Mouse (Mus musculus) cerebellum, postnatal 4 days (tissue): ENCODE measurements around the gene Fars2.
"Not testable (repeated sequence)": the region's sequence is repeated elsewhere in the genome, so short reads cannot be mapped to it uniquely, and the experiment has no call there.

ENCODE experiments used
- DNase-seq, 2 experiments: peaks; one replicate each; pipeline ENCODE4 v3.0.0; 2022; ENCODE audit warnings: low spot score in 2 of 2, mixed read lengths in 1 of 2

Gene Fars2

DNA sequence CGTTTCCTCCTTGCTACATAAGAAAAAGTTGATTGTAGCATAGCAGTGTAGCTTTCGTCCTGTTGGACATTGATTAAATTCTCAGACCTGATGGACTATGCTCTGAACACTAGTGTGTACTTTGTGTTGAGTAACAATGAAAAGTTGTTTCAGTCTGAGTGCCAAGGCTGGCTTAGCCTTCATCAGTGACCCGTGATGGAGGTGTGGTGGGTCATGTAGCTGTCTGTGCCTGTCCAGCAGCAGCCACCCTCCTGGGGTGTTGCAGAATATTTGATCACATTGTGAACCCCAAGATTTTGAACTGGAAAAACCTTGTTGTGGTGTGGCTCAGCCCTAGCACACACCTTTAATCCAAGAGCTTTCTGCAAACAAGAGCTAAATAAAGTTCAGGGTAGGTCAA lies 343.3 kb downstream of the Fars2 start:
- DNase-seq = no peak

DNA sequence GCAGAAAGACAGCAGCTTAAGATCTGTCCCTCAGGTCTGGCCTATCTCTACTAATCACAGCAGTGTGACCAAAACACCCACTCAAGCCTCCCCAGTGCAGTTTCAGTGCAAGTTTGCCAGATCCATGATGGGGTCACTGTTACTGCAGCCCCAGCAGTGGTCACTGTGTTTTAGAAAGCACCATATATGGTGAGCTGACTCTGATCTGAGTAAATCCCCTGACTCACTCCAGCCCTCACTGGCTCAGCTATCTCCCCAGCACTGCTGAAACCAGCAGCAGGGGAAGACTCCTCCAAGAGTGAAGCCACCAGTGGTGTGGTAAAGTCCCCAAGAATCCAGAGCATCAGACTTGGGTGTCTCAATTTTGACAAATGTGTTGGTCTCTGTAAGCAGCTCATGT lies 346.5 kb downstream of the Fars2 start:
- no peak for DNase-seq

DNA sequence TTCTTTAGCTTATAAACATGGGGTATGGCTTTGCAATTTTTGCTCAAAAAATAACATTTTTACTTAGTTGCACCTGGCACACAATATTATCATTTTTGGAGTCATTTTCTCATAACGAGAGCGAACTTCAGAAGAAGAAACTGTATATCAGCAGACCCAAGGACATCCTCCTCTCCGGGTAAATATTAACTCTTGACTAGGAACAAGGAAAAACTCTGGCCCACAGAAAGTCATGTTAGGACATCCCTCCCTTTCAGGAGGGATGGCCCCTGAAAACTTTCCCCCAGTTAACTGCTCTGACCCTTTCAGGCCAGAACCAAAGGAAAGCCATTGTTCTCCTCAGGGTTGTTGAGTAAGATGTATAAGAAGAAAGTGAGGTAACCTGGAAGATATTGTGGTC lies 348.9 kb downstream of the Fars2 start:
- not testable (repeated sequence) for DNase-seq

DNA sequence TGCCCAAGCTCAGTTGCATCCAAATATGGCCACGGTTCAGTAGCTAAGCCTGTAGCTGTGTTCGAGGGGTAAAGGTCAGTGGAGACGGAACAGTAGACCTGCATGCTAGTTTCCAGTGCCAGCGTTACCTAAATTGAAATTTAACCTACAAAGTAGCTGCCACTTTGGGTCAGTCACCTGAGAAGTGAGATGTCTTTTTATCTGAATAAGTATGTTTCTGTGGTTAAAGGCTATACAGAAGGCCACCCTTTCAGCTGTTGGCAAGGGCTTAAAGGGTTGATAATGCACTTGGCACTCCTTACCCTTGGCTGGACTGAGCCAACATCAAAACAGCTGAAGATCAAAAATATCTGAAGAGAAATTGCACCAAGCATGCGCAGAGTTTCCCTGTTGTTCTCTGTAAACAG lies 349.3 kb downstream of the Fars2 start:
- DNase-seq = no peak

DNA sequence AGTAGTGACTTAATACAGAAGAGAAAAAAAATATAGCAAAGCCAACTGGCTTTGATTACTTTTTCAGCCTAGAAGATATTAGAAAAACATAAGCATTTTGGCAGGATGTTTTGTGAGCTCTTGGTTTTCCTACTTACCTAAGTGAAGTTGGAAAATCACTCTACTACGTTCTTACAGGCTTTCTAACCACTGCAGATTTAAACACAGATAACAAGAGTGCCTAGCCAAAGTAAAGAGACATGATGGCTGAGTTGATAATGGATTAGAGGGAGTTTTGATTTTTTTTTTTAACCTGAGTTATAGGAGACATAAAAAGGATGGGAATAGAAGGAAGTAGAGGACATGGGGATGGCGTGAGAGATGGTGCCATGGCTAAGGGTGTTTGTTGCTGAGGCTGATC lies 350.6 kb downstream of the Fars2 start:
- DNase-seq = no peak

DNA sequence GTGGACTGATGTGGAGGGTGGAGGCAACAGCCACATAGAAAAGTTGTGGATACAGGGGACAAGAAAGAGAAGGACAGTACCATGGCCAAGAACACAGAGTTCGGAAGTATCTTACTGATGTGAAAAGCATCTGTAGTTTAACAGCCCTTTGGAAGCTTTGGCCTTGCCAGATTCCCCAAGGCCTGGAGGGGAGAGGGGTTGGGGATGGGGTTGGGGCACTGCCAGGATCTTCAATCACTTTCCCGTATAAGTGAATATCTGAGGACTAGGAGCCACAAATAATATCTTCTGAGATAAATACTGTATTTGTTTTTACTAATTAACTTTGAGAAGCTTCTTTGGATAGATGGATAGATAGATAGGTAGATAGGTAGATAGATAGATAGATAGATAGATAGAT lies 351.8 kb downstream of the Fars2 start:
- DNase-seq = no peak

DNA sequence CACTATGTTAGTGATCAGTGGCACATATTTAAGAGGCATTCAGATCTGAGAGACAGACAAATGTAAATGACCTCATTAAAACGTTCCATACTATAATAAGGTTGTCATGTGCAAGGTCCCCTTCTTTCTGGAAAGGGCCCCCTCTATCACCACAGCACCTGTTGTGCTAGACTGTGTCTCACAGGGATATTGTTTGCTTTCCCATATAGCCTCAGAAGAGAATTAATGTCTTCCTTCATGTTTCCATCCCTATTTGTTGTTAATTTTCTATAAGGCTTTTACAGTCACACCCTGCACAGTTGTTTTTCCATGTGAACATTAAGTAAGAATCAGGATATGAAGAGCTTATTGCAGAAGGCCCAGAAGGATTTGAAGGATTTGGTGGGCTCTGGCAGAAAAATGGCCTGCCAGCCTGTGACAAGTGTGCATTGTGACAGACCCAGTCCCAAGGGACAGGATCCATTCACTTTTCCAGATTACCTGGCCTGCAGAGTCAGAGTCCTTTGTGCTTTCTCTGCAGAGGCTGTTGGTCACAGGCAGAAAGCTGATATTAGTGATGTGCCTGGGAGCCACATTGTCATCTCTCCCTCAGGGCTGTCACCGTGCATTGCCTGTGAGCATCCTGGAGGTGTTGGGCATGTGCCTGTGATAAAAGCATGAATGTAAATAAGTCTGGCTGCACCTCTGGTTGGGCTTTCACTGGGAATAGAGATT lies 352.4 kb downstream of the Fars2 start:
- no peak for DNase-seq

DNA sequence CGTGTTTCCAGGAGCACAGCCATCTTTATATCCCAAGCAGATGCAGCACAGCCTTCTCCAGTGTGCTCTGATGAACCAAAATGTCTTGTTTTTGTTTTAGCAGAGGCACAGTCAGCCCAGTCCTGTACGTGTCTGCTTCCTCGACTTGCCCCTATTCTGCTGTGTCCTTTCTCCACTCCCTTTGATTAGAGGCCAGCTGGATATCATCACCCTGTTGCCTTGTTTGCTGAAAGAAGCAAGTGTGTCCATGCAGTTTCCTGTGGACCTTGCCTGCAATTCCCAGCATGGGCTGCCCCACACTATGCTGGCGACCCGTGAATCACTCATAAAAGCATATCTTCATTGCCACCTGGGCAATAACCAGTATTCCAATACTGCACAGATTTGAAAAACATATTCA lies 360.4 kb downstream of the Fars2 start:
- no peak for DNase-seq

DNA sequence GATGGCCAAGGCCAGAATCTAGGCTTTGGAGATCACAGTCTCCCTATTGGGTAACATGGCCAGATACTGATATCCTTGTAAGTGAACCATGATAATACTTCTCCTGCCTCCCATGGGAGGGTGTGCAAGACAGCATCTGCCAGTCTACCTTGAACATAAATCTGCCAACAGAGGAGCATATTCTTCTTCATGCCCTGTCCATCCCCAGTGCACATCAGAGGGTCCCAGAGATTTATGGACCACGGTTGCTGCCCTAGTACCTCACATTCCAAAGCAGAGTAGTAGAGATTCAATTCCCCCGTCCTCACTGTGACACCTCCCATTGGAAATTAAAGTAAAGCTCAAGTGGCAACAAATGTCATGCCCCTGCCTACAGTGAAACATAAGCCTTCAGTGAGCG lies 361.0 kb downstream of the Fars2 start:
- no peak for DNase-seq

DNA sequence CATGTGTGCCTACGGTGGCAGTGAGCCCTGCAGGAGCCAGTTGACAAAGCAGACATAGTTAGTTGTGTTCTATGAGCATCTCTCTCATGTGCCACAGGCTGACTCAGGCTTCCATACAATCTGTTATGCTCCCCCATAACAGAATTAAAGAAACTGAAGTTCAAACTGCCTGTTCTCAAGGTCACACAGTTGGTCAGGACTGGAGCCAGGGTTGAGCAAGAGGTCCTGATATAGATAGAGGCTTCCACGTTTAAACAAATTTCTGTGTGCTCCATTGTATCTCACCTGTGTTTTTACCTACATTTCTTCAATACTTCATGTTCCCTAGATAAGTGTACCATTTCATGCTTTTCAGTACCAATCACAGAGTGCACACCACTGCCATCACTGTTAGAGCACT lies 362.9 kb downstream of the Fars2 start:
- no peak for DNase-seq

DNA sequence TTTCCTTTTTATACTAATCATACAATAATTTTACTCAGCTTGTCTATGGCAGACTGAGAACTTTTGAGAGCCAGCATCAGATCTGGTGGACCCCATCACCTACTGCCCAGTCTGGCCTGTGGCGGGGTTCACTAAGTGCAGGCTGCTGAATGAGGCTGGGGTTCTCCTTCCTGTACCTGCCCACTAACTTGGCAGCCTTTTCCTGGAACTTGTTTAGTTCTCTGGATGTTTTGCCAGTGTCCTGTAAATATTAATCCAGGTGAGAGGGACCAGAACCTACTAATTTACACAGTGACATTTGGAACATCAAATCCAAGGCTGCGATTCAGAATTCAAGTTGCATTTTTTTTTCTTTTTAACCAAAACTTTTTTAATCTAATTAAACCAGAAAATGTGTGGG lies 367.2 kb downstream of the Fars2 start:
- DNase-seq = no peak

DNA sequence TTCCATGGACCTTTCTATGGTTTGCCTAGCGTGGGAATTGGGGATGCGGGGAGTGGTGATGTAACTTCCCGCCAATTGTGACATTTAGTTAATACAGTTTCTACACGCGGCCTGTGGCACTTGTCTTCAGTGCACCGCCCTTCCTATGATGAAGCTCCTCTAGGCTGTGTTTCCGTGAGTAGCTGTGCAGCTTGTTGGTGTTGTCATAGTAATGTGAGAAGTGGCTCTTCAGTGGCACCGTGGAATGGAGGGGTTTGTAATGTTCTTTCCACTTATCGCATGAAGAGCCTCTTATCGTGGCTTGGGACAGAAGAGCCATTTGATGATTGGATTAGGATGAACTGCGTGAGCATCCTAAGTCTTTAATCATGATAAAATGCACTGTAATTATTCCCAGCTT lies 369.5 kb downstream of the Fars2 start:
- no peak for DNase-seq

DNA sequence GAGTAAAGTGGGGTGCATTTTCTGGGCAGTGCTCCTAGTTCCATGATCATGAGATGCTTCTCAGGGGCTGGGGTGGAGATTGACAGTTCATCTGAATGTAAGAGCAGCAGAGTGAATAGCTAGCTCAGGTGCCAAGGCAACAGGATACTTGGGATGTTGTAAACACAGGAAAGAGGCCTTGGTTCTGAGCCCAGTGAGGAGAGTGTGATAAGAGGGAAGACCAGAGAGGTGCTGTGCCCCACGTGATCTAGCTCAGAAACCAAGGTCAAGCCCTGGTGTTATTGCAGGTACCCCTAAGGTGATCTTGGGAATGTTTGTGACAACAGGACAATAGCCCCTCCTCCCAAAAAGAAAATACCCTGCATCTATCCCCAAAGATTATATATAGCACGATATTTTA lies 372.2 kb downstream of the Fars2 start:
- DNase-seq = no peak

DNA sequence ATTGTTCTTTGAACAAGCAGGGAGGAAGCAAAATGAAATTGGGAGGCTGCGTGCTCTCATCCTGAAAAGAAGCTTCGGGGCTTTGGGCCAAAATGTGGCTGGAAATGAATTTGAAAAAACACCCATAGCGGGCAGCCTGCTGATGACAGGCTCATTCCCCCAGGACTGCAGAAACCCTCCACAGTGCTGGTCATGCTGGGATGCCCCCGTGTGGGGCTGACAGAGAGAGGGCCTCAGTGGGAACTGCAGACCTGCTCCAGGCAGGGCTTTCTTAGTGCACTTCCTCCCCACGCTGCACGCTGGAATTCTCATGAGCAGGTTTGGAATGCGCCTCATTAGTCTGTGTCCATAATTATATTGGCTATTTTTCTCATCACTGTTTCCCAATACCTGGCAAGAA lies 373.4 kb downstream of the Fars2 start:
- no peak for DNase-seq

DNA sequence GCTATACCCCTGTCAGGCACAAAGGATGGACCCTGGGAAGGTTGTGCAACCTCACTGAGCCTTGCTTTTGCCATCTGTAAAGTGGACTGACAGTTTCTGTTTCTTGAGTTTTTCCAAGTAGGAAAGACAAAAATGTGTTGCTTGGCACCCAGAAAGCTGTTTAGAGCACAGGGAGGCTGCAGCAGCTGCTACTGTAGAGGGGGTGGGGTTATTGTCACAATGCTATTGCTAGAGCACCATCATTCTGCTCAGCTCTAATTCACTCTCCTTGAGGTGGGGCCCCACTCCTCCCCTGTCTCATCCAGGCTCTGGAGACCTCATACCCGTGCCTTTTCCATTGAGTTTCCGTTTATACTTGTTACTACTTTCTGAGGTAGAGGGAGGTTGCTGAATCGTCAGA lies 375.2 kb downstream of the Fars2 start:
- DNase-seq = no peak

DNA sequence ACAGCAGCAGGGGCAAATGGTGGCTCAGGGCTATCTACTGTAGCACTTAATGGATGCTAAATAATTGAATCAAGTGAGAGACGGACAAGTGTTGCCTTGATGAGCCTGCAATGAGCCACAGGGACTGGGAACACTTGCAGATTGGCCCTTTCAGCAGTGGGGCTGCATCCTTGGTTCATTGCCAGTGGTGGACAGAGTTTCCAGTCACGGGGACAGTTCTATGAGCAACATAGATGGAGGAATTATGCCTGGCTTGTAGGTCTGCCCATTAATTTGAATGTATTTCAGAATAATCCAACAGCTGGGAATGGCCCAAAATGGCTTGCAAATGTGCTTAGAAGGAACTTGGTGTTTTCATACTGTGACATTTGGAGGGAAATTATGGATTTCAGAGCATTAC lies 376.1 kb downstream of the Fars2 start:
- DNase-seq = peak in 1 of 2 experiments; percentile 9

DNA sequence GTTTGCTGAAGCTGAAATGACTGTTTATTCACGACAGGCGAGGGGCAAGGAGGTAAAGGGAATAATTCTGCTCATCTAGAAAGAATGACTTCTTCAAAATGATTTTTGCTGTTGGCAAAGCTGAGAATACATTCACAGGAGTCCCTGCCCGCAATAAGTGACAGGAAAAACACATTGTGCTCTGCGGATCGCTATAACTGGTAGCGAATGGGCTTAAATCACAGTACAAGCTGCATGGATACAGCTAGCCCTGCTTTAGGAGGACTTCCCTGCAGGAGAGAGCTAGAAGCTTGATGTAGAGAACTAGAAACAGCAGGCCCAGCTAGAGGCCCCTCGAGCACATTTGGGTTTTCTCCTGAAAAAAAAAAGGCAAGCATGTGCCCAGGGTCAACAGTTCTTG lies 376.6 kb downstream of the Fars2 start:
- no peak for DNase-seq

DNA sequence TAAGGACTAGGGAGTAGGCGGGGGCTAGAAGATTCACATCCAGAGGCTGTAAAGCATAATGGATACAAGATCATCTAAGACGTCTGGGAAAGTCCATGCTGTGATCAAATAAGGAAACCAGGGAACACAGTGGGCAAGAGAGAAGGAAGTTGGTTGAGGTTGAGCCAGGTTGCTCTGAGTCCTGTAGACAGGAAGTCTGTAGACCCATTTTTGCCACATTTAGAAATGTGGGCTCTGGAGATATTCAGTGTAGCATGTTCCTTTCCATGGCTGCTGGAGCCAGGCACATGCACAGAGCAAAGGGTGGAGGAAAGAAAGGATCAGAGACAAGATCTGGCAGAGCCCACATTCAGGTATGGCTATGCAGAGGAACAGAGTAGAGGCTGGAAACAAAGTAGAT lies 378.8 kb downstream of the Fars2 start:
- no peak for DNase-seq

DNA sequence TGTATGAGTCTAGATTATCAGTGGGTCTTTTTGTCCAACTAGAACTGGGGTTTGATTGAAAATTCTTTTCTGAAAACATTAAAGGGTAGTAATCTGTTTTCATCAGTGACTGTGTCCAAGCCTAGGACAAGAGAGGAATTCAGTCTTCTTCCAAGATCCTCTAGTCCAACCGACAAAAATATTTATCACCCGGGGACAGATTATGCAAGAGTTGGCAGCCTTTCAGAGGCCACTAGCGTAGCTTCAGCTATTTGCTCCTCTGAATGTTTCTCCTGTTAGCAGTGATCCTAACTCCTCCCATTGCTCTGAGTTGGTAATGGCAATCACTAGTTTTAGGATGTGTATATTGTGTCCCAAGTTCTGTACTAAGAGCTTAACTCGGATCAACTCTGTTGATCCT lies 380.1 kb downstream of the Fars2 start:
- DNase-seq = no peak

DNA sequence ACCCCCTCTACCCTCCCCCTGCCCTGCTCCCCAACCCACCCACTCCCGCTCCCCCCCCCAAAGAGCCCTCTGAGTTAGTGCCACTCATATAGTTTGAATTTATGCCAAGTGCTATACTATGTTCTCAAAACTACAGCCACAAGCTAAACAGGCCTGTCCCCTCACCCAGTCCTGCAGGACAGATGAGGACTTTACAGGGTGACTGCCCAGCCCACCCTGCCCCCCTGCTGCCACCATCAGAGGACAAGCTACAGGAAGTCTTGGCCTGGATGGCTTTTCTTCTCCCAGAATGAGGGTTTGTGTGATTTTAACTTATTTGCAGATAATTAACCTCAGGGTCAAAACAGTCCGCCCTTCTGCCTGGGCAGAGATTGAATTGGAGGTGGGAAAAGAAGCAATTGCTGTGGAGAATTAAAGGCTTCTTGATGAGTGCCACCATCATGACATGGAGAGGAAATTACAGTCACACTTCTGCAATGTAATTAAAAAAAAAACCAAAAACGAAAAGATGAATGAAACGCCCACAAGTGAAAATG lies 383.2 kb downstream of the Fars2 start:
- DNase-seq = no peak

DNA sequence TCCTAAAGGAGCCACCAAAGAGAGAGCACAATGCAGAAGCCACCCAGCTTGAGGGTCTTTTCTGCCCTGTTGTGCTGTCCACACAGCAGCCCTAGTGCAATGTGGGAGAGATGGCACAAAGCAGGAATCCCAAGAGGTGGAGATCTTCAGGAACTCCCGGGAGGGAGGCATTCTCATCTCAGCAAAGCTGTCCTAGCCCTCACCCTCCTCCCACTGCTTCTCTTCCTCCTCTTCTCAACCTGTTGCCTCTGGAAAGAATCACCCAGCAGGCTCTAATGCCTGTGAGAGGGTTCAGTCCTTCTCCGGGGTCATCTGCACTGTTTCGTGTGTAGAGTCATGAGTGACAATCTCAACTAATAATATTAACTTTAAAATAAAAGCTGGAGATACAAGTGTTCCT lies 386.3 kb downstream of the Fars2 start:
- DNase-seq = no peak

DNA sequence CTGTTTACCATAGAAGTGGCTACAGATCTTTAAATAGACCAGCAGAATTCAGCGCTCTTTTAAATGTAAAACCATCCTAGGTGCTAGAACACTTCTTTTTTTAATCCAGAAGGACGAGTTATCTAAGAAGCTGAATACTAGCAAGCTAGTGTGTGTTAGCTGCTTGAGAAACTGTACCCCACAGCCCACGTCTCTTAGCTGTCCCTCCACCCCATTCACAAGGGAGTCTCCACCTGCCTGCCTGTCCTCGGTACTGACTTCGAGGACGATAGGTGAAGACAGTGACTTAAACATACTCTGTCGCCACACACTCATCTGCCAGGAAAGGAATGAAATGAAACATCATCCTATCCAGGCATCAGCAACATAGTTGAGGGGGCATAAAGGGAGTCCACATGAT lies 386.8 kb downstream of the Fars2 start:
- DNase-seq = no peak

DNA sequence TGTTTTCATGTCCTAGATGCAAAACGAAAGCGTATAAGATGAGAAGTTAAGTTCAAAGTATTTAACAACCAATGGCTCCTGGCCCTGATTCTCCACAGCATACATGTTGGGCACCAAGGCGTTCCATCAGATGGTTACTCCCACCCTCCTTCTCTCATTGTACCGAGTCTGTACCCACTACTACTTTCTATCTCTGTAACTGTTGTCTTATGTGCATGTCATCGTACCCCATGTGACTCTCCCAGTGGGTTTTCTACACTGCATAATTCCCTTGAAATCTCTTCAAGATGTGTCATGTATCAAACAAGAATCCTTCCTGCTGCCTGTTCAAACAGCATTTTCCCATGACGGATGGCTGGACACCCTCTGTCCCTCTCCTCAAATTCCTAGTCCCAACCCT lies 388.5 kb downstream of the Fars2 start:
- DNase-seq = no peak

DNA sequence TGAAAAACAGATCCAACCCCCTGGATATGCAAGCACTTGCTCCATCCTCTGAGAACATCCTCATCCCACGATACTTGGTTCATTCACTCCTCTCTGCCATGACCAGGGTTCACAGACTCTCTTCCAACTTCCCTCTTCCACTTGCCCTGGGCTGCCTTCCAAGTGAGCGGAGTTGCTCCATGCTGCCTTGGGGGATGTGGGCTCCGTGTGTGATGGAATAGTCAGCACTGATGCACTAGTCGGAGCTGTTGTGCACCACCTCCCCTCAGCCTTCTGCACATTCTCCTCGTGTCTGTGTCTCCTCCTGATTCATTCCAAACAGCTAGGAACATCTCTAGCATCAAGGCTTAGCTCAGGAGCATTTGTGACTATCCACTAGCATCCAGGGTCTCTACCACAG lies 389.1 kb downstream of the Fars2 start:
- DNase-seq = peak in 1 of 2 experiments; percentile 33
